Mouse (Mus musculus): ENCODE measurements around the gene Ctnnb1.
"Not testable (repeated sequence)": the region's sequence is repeated elsewhere in the genome, so short reads cannot be mapped to it uniquely, and the experiment has no call there.

Gene Ctnnb1

GRCm38 (mm10) chr9:120929081-120929480 lies at the start of gene Ctnnb1:
Gene Ctnnb1, plus strand, starts transcription at chr9:120929216.
- DNase-seq: no peak

GRCm38 (mm10) chr9:120880286-120880685 lies 48.7 kb upstream of the Ctnnb1 start:
- DNase-seq: no peak

- DNase-seq: no peak
Observed at GRCm38 (mm10) chr9:120881121-120881520, 47.9 kb upstream of the Ctnnb1 start.

GRCm38 (mm10) chr9:120881839-120882238 lies 47.2 kb upstream of the Ctnnb1 start:
- no peak for DNase-seq

- DNase-seq: peak; percentile 29
Observed at GRCm38 (mm10) chr9:120884726-120885125, 44.3 kb upstream of the Ctnnb1 start.

GRCm38 (mm10) chr9:120887631-120888030 lies 41.4 kb upstream of the Ctnnb1 start:
- DNase-seq: no peak

GRCm38 (mm10) chr9:120893435-120893834 lies 35.6 kb upstream of the Ctnnb1 start:
- no peak for DNase-seq

GRCm38 (mm10) chr9:120893971-120894370 lies 35.0 kb upstream of the Ctnnb1 start:
- DNase-seq: no peak

GRCm38 (mm10) chr9:120894376-120894775 lies 34.6 kb upstream of the Ctnnb1 start:
- no peak for DNase-seq

- DNase-seq: no peak
Observed at GRCm38 (mm10) chr9:120896502-120896901, 32.5 kb upstream of the Ctnnb1 start.

- no peak for DNase-seq
Observed at GRCm38 (mm10) chr9:120897269-120897668, 31.7 kb upstream of the Ctnnb1 start.

GRCm38 (mm10) chr9:120899833-120900232 lies 29.2 kb upstream of the Ctnnb1 start:
- no peak for DNase-seq

GRCm38 (mm10) chr9:120900338-120901274 lies 28.4 kb upstream of the Ctnnb1 start:
- no peak for DNase-seq

GRCm38 (mm10) chr9:120902562-120902961 lies 26.5 kb upstream of the Ctnnb1 start:
- DNase-seq: no peak

GRCm38 (mm10) chr9:120908461-120908860 lies 20.6 kb upstream of the Ctnnb1 start:
- no peak for DNase-seq

- DNase-seq: no peak
Observed at GRCm38 (mm10) chr9:120913152-120913551, 15.9 kb upstream of the Ctnnb1 start.

- no peak for DNase-seq
Observed at GRCm38 (mm10) chr9:120914429-120914828, 14.6 kb upstream of the Ctnnb1 start.

- no peak for DNase-seq
Observed at GRCm38 (mm10) chr9:120914877-120915459, 14.0 kb upstream of the Ctnnb1 start.

GRCm38 (mm10) chr9:120917619-120918018 lies 11.4 kb upstream of the Ctnnb1 start:
- not testable (repeated sequence) for DNase-seq

GRCm38 (mm10) chr9:120918211-120918610 lies 10.8 kb upstream of the Ctnnb1 start:
- no peak for DNase-seq

GRCm38 (mm10) chr9:120918642-120919041 lies 10.4 kb upstream of the Ctnnb1 start:
- DNase-seq: peak; percentile 32

- DNase-seq: no peak
Observed at GRCm38 (mm10) chr9:120919130-120919529, 9.9 kb upstream of the Ctnnb1 start.

- no peak for DNase-seq
Observed at GRCm38 (mm10) chr9:120926126-120926525, 2.9 kb upstream of the Ctnnb1 start.

GRCm38 (mm10) chr9:120926939-120927606 lies 1.9 kb upstream of the Ctnnb1 start:
- no peak for DNase-seq
